Mouse (Mus musculus) olfactory bulb, adult 2 months (tissue): Measurements from ENCODE around the gene Rell1. TPM values are rescaled to one million over a fixed set of nuclear protein-coding genes. Genes with fewer than 3 reads are reported as not detected.

ENCODE experiments used
- H3K27ac ChIP-seq: fragments of 200-500 bp; 2 replicates; pipeline ENCODE4 v1.5.1; 2012; ENCODE audit warnings: low read depth, low read length; ENCODE audit not compliant: insufficient read depth
- H3K4me1 ChIP-seq: fragments of 200-500 bp; 2 replicates; pipeline ENCODE4 v1.6.1; 2012; ENCODE audit warnings: low read length; ENCODE audit not compliant: control insufficient read depth, insufficient read depth
- H3K4me3 ChIP-seq: fragments of 200-500 bp; 2 replicates; pipeline ENCODE4 v1.5.1; 2012; ENCODE audit warnings: mild to moderate bottlenecking, low read depth, low read length, moderate library complexity; ENCODE audit not compliant: insufficient read depth
- CTCF ChIP-seq: fragments of 200-500 bp; IDR thresholded peaks from 2 replicates; pipeline ENCODE4 v1.5.1; 2012; ENCODE audit warnings: low read depth, mild to moderate bottlenecking, low read length, moderate library complexity; ENCODE audit not compliant: insufficient read depth
- POLR2A ChIP-seq: fragments of 200-500 bp; IDR thresholded peaks from 2 replicates; pipeline ENCODE4 v1.6.1; 2012; ENCODE audit warnings: mild to moderate bottlenecking, low read depth, low read length, moderate library complexity; ENCODE audit not compliant: insufficient read depth
- WGBS: fragments of 180-500 bp; shearing (Covaris S2); methylation state at CpG from one replicate; pipeline ENCODE4 v1.1.7; 2018; 5-methylcytosine and 5-hydroxymethylcytosine counted together
- polyA plus RNA-seq: library from polyadenylated mRNA; stranded (reverse); fragments of >200 nt; gene quantifications from 2 replicates; pipeline ENCODE4 v1.2.4, GENCODE M21; 2012; ENCODE audit warnings: low replicate concordance; ENCODE audit not compliant: missing spikeins, insufficient read depth, insufficient read length

Rell1 gene
- polyA plus RNA-seq, 1 experiment: not detected

DNA sequence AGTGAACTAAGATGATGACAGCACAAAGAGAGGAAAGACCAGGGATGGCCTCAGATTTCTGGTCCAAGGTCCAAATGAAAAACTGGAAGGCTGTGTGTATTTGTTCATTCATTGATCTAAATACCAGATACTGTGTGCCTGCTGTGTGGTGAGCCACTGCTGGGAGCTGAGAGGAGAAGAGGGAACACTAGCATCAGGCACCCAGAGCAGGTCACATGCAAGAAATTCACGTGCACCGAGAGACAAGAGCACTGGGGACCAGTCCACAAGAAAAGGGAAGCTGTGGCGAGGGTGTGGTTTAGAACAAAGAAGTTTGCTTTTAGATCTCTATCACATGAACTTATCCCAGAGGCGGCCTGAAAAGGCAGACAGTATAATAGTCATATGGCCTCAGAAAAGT, 30.1 kb downstream of the Rell1 start:
- WGBS: 75% methylated on average over 4 of the region's 4 CpGs
- H3K4me1 ChIP-seq: peaks cover 7% of the 10 kb centered on the region
- no peak overlapping the region for H3K27ac ChIP-seq
- TF ChIP-seq POLR2A (no peak), CTCF (no peak)
- no peak overlapping the region for H3K4me3 ChIP-seq

DNA sequence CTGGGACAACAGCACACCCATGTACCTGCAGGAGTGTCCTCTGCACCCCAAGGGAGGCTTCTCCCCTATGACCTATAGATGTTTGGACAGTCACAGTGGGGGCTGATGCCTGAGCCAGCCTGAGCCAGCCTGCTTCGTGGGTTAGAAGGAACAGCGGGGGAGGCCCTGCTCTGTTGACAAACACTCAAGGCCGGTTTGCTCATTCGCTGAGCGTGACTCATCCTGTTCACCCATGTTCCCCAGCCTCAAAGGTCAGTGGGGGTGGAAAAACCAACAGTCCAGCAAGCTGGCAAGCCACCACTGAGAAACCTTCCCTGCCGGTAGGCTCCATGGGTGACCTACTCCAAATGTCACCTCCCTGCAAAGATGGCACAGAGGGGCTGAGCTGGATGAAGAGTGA, 32.0 kb downstream of the Rell1 start:
- H3K4me1 ChIP-seq: peaks cover 7% of the 10 kb centered on the region
- WGBS: 36% methylated on average over 6 of the region's 6 CpGs
- no peak for TF ChIP-seq POLR2A
- no peak for TF ChIP-seq CTCF
- H3K27ac ChIP-seq: no peak overlapping the region
- H3K4me3 ChIP-seq: no peak overlapping the region

DNA sequence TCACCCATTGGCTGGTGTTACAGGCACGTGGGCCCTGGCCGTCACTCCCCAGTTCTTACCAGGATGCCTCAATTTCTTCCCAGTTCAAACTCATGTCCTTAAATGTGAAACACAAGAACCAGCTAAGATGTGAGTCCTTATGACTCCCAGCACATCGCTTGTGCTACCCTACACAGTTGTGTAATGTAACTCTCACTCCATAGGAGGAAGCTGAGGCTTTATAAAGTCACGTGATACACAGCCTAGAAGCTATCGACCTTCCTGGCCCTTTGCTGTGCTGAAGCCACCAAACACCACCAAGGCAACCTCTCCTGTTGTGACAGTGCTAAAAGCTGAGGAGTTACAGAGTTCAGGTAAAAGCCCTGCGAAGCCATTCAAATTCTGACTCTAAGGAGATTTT, 33.1 kb downstream of the Rell1 start:
- no peak overlapping the region for H3K4me3 ChIP-seq
- 95% methylated on average over 6 of the region's 6 CpGs for WGBS
- TF ChIP-seq POLR2A (no peak), CTCF (no peak)
- H3K4me1 ChIP-seq: peaks cover 7% of the 10 kb centered on the region
- no peak overlapping the region for H3K27ac ChIP-seq

DNA sequence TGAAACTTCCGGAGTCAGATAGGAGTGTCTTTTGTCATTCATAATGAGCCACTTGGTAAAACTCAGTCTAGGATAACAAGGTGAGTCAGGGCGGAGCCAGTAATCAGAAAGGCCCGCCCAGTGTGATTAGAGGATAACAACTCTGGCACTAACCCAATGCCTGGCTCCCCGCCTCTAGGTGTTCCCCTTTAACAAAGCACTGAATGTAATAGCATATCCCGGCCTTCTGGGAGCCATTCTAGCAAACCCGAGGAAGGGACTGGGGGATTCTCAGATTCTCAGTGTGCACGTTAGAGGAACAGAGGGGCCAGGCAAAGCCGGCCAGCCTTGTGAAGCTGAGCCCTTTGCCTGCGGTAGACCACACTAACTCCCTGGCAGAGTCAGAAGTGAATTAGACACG, 35.9 kb downstream of the Rell1 start:
- no peak overlapping the region for H3K27ac ChIP-seq
- H3K4me3 ChIP-seq: no peak overlapping the region
- WGBS: 55% methylated on average over 10 of the region's 10 CpGs
- TF ChIP-seq POLR2A (no peak), CTCF (no peak)
- peaks cover 7% of the 10 kb centered on the region for H3K4me1 ChIP-seq

GRCm38 (mm10) chr5:63930824-63931358, 37.8 kb downstream of the Rell1 start:
- Histone ChIP-seq H3K4me1 (no peaks in the 10 kb centered on the region), H3K27ac (no peak overlapping the region), H3K4me3 (no peak overlapping the region)
- WGBS: 79% methylated on average over 4 of the region's 4 CpGs
- no peak for TF ChIP-seq CTCF
- no peak for TF ChIP-seq POLR2A

- 94% methylated on average over 14 of the region's 14 CpGs for WGBS
- H3K4me3 ChIP-seq: no peak overlapping the region
These were observed 43.6 kb downstream of the Rell1 start for GRCm38 (mm10) chr5:63925035-63925628.

DNA sequence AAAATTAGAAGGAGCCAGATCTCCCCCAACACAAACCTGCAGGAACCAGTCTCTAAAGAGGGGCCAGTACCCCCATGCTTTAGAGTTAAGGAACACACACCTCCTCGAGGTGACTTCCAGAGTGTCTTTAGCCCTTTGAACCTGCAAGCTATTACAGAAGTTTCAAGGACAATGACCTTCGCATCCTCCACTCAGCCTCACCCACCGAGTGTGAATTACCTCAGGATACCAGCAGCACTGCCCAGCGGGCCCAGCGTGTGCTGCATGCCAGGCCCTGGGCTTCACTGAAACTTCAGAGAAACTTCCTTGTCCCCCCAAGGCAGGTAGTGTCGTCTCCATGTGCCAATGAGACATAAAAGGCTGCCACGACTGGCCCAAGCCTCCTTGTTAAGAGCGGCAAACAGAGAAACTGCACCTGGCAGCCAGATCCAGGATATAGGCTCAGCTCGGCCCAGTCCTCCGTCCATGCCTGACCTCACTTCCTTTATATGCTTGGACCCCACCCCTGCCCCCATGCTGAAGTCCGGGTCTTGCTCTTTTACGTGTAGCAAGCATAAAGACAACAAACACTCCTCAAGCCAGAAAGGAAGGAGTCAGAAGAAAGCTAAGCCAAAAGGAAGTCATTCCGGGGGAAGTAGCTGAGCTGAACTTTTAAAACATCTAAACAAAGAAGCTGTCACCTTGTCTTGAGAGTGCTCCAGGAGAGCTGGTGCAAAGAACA, 45.2 kb downstream of the Rell1 start:
- no peaks in the 10 kb centered on the region for H3K4me1 ChIP-seq
- TF ChIP-seq CTCF (no peak), POLR2A (no peak)
- H3K27ac ChIP-seq: no peak overlapping the region
- WGBS: 92% methylated on average over 13 of the region's 13 CpGs
- no peak overlapping the region for H3K4me3 ChIP-seq

More at GRCm38 (mm10) chr5:63925035-63925628, 43.6 kb downstream of the Rell1 start:
- no peak overlapping the region for H3K27ac ChIP-seq
- no peaks in the 10 kb centered on the region for H3K4me1 ChIP-seq
- TF ChIP-seq POLR2A: no peak
- no peak for TF ChIP-seq CTCF

- Histone ChIP-seq H3K4me3 (no peak overlapping the region), H3K27ac (no peak overlapping the region), H3K4me1 (no peaks in the 10 kb centered on the region)
- TF ChIP-seq POLR2A (no peak), CTCF (no peak)
- 82% methylated on average over 4 of the region's 4 CpGs for WGBS
These were observed 50.5 kb downstream of the Rell1 start for GRCm38 (mm10) chr5:63918201-63918600.

DNA sequence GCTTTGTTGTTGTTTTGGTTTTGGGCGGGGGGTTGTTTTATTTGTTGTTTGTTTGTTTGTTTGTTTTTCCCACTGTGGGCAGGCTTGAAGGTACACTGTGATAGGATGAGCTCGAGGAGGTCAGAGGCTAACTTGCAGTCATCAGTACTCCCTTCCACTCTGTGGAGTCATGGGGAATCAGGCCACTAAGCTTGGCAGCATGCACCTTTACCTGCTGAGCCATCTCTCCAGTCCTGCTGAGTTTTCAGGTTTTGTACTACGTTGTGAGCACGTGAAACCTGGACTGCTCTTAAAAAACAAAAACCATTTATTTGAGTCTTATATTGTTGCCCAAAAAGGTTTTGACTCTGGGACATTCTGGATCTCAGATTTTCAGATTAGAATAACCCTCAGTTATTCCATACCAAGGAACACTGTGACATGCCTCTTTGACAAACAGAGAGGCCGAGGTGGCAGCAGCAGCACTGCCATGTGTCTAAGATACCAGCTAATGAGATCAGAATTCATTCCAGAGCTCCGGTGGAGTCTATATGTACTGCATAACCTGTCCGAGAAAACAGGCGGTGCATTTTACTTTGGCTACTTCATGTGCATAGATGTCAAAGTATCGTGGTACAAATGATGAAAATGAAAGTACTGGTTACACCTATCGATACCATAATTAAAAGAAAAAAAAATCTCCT, 52.1 kb downstream of the Rell1 start:
- 93% methylated on average over 10 of the region's 10 CpGs for WGBS
- Histone ChIP-seq H3K4me1 (no peaks in the 10 kb centered on the region), H3K4me3 (no peak overlapping the region), H3K27ac (no peak overlapping the region)
- TF ChIP-seq CTCF (no peak), POLR2A (no peak)
